Mouse (Mus musculus): ENCODE measurements around the gene Atp8a2.

- TF ChIP-seq POLR2A (IDR thresholded peaks at IDR 0.05; ENCODE audit: borderline replicate concordance, insufficient read depth, low read length) (no peak), CTCF (IDR thresholded peaks at IDR 0.05; ENCODE audit: borderline replicate concordance, insufficient read depth, low read depth, low read length) (no peak)
These were observed 470.0 kb downstream of the Atp8a2 start for GRCm38 (mm10) chr14:59727016-59727415.

All from cerebellum, adult 2 months (tissue).